Mouse (Mus musculus): ENCODE results near the gene Gm5767. TPM values are rescaled to one million over a fixed set of nuclear protein-coding genes. Genes with fewer than 3 reads are reported as not detected.
A peak's percentile ranks its signal among the peaks of the same experiment; 100 is the strongest.

The Gm5767 gene
- total and polyA plus RNA-seq, 3 experiments, result not detected

- TF ChIP-seq MXI1 (IDR thresholded peaks at IDR 0.05; ENCODE audit: low read depth, low read length) (peak; percentile 53; the same call in 1 of the 2 replicates), MAZ (IDR thresholded peaks at IDR 0.05; ENCODE audit: low read depth, low read length) (no peak), ZMIZ1 (IDR thresholded peaks at IDR 0.05; ENCODE audit: low read depth, low read length) (no peak), CHD2 (IDR thresholded peaks at IDR 0.05; ENCODE audit: low read length) (no peak), E2F4 (IDR thresholded peaks at IDR 0.05; ENCODE audit: borderline replicate concordance, low read depth, low read length) (no peak), TBP (IDR thresholded peaks at IDR 0.05; ENCODE audit: low read depth, low read length) (no peak), USF2 (IDR thresholded peaks at IDR 0.05; ENCODE audit: borderline replicate concordance in 1 of 2, insufficient read depth in 1 of 2, low read depth in 1 of 2, low read length in 2 of 2) (no peak), BHLHE40 (IDR thresholded peaks at IDR 0.05; ENCODE audit: borderline replicate concordance, low read depth, low read length) (peak; percentile 91), EP300 (IDR thresholded peaks at IDR 0.05; ENCODE audit: low read depth in 1 of 2, low read length in 2 of 2) (no peak), USF1 (IDR thresholded peaks at IDR 0.05; ENCODE audit: low read depth, low read length) (0 out of 2 replicates have a peak, but pooled peaks have one; percentile 33), ZC3H11A (IDR thresholded peaks at IDR 0.05; ENCODE audit: low read depth, low read length) (no peak), HCFC1 (IDR thresholded peaks at IDR 0.05; ENCODE audit: low read depth, low read length) (no peak), SMC3 (IDR thresholded peaks at IDR 0.05; ENCODE audit: low read depth, low read length) (no peak), JUND (IDR thresholded peaks at IDR 0.05; ENCODE audit: low read depth, low read length) (no peak), RCOR1 (IDR thresholded peaks at IDR 0.05; ENCODE audit: low read depth, low read length) (no peak), MAX (IDR thresholded peaks at IDR 0.05; ENCODE audit: low read length) (peak; percentile 71), POLR2AphosphoS2 (IDR thresholded peaks at IDR 0.05; ENCODE audit: low read length) (no peak), MYC (IDR thresholded peaks at IDR 0.05; ENCODE audit: low read depth, low read length) (0 out of 2 replicates have a peak, but pooled peaks have one; percentile 11)
Observed at GRCm38 (mm10) chr16:8673343-8673742, 7.2 kb upstream of the Gm5767 start (continued).

- no peaks in the 10 kb centered on the region for H3K27me3 ChIP-seq (ENCODE audit: control insufficient read depth in 1 of 2, insufficient read depth in 2 of 2, low read length in 2 of 2)
- DNase-seq (ENCODE audit: low read depth, low spot score), result peak; percentile 94
- H3K4me1 ChIP-seq (ENCODE audit: control insufficient read depth in 1 of 2, insufficient read depth in 2 of 2, low read length in 2 of 2), result peaks cover 13 to 44% of the 10 kb centered on the region in 2 experiments
Observed at GRCm38 (mm10) chr16:8674165-8674564, 6.4 kb upstream of the Gm5767 start.

More at GRCm38 (mm10) chr16:8674165-8674564, 6.4 kb upstream of the Gm5767 start:
- Histone ChIP-seq H3K4me3 (ENCODE audit: control insufficient read depth in 1 of 2, insufficient read depth in 1 of 2, low read depth in 2 of 2, low read length in 2 of 2) (peak overlapping the region; percentile 53 to 68), H3K9me3 (replicated peaks; ENCODE audit: insufficient read depth, low read length) (no peaks in the 10 kb centered on the region), H3K27ac (ENCODE audit: control insufficient read depth, low read depth, low read length) (no peak overlapping the region), H3K9ac (ENCODE audit: control insufficient read depth, low read depth, low read length, poor library complexity, severe bottlenecking) (peak overlapping the region; percentile 56), H3K79me2 (ENCODE audit: control insufficient read depth, insufficient read depth, low read length, poor library complexity) (no peaks in the 10 kb centered on the region; the same call in 1 of the 2 replicates), H3K36me3 (ENCODE audit: control insufficient read depth in 1 of 2, insufficient read depth in 2 of 2, low read length in 2 of 2) (peaks cover 0 to 27% of the 10 kb centered on the region in 2 experiments; a peak in 2 of 4 replicates)
- peak; percentile 40; the same call in 1 of the 2 replicates for TF ChIP-seq ELF1 (IDR thresholded peaks at IDR 0.05; ENCODE audit: low read depth, low read length)
- no peak for TF ChIP-seq EP300 (IDR thresholded peaks at IDR 0.05; ENCODE audit: low read depth in 1 of 2, low read length in 2 of 2)
- TF ChIP-seq MAZ (IDR thresholded peaks at IDR 0.05; ENCODE audit: low read depth, low read length), result peak; percentile 96
- TF ChIP-seq ZNF384 (IDR thresholded peaks at IDR 0.05; ENCODE audit: low read depth, low read length), result 0 out of 2 replicates have a peak, but pooled peaks have one; percentile 28
- peak; percentile 80 to 97 (median 81) for TF ChIP-seq CTCF (IDR thresholded peaks at IDR 0.05 in 2 of 3, conservative IDR thresholded peaks at IDR 0.05 in 1 of 3; ENCODE audit: control insufficient read depth in 1 of 3, insufficient read depth in 1 of 3, low read depth in 2 of 3, low read length in 3 of 3, poor library complexity in 1 of 3, severe bottlenecking in 1 of 3)
- TF ChIP-seq MEF2A (IDR thresholded peaks at IDR 0.05; ENCODE audit: extremely low read depth, insufficient replicate concordance, low read depth, low read length, poor library complexity, severe bottlenecking), result no peak
- TF ChIP-seq SMC3 (IDR thresholded peaks at IDR 0.05; ENCODE audit: low read depth, low read length), result peak; percentile 92
- peak; percentile 21; the same call in 1 of the 2 replicates for TF ChIP-seq SIN3A (IDR thresholded peaks at IDR 0.05; ENCODE audit: low read length)
- peak; percentile 62 for TF ChIP-seq MXI1 (IDR thresholded peaks at IDR 0.05; ENCODE audit: low read depth, low read length)
- peak; percentile 98 for TF ChIP-seq RAD21 (IDR thresholded peaks at IDR 0.05; ENCODE audit: low read depth, low read length)
- TF ChIP-seq TBP (IDR thresholded peaks at IDR 0.05; ENCODE audit: low read depth, low read length), result 0 out of 2 replicates have a peak, but pooled peaks have one; percentile 1
- TF ChIP-seq ZC3H11A (IDR thresholded peaks at IDR 0.05; ENCODE audit: low read depth, low read length), result peak; percentile 91
- TF ChIP-seq ZKSCAN1 (IDR thresholded peaks at IDR 0.05; ENCODE audit: low read depth, low read length), result no peak
